Mouse (Mus musculus) kidney, adult 2 months (tissue): ENCODE measurements around the gene Mchr1.

Source experiments
- CTCF ChIP-seq: fragments of 200-500 bp; conservative IDR thresholded peaks from 2 replicates; pipeline ENCODE4 v1.5.1; 2011; ENCODE audit warnings: low read depth, mild to moderate bottlenecking, control low read depth, low read length, moderate library complexity, mixed read lengths; ENCODE audit not compliant: insufficient read depth, insufficient read length
- POLR2A ChIP-seq: fragments of 200-500 bp; IDR thresholded peaks from one replicate; pipeline ENCODE4 v1.6.1; 2011; ENCODE audit warnings: low read depth, low read length, control low read depth

DNA sequence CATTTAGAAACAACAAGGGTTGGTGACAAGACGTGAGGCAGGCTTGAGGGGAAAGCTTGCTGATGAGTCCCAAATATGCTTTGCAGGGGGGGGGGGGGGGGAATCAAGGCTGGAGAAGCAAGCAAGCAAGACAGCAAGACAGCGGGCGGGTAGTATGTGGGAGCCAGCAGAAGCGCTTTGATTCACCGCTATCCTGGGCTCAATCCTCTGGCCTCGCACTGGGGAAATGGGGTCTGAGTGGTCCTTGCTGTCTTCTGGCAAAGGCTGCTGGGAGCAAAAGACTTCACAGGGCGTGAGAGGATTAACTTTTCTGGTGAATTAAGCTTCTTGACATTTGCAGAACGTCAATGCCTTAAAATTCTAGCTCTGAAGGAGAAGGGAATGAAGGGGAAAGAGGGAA lies 763 bp downstream of the Mchr1 start:
- TF ChIP-seq POLR2A, result no peak
- TF ChIP-seq CTCF, result no peak
